Mouse (Mus musculus) retina, embryonic 14.5 days (tissue): ENCODE results near the gene Lrp1.

Experiments used
- DNase-seq: peaks from one replicate; pipeline ENCODE4 v3.0.0-alpha.2; 2015; ENCODE audit warnings: low spot score

The Lrp1 gene

DNA sequence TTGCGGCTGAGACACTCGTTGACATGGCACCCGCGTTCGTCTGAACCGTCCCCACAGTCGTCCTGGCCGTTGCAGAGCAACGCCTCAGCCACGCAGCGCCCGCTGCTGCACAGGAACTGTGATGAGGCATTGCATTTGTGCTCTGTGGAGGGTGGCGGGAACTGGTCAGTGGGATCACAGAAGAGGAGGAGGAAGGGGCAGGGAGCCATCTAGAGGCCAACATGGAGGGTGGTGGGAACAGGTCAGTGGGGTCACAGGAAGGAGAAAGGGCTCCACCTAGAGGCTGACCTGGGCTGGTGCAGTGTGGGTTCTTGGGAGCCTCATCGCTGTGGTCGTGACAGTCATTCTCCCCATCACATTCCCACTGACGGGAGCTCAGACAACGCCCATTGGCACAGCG is 65.2 kb downstream of the Lrp1 start:
- peak; percentile 73 for DNase-seq

DNA sequence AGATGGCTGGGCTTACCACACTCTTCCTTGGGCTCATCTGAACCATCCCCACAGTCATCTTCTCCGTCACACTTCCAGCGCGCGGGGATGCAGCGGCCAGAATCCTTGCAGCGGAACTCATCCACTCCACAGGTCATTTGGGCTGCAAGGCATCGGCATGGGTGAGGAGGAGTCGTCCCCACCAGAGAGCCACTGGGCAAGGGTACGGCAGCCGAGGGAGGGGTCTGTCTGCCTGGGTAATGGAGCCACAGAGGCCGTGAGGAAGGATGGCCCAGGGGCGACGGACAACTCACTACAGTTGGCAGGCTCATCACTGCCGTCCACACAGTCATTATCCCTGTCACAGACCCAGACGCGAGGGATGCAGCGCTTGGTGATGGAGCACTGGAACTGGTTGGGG is 71.1 kb downstream of the Lrp1 start:
- DNase-seq, result no peak

- no peak for DNase-seq
Observed at GRCm38 (mm10) chr10:127548236-127548635, 72.7 kb downstream of the Lrp1 start.

DNA sequence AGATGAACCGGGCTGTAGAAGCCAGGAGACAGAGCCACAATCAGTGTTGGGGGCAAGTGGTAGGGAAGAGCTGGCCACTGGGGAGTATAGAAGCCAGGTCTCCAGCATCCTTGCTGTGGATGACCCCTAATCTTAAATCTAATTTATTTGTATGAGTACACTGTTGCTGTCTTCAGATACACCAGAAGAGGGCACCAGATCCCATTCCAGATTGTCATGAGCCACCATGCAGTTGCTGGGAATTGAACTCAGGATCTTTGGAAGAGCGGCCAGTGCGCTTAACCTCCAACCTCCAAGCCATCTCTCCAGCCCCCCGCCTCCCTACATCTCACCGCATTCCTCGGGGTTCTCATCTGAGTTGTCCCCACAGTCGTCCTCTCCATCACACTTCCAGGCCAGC is 74.4 kb downstream of the Lrp1 start:
- peak; percentile 52 for DNase-seq

- no peak for DNase-seq
Observed at GRCm38 (mm10) chr10:127544375-127544774, 76.6 kb downstream of the Lrp1 start.

DNA sequence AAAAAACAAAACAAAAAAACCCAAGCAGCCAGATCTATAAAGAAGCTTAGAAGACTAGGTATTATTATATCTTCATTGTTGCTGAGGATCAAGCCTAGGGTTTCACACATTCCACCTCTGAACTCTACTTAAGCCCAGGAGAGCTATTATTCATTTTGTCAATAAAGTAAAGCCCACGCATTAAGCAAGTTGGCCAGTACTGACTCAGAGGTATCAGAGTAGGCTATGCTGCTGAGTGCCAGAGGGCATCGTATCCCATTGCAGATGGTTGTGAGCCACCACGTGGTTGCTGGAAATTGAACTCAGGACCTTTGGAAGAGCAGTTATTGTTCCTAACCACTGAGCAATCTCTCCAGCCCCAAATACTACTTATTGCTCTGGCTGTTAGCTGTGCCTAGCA is 77.0 kb downstream of the Lrp1 start:
- no peak for DNase-seq

GRCm38 (mm10) chr10:127542720-127543119 is 78.2 kb downstream of the Lrp1 start:
- DNase-seq, result peak; percentile 39

- DNase-seq, result no peak
Observed at GRCm38 (mm10) chr10:127542084-127542483, 78.9 kb downstream of the Lrp1 start.

GRCm38 (mm10) chr10:127541510-127541909 is 79.4 kb downstream of the Lrp1 start:
- DNase-seq, result no peak

- DNase-seq, result peak; percentile 90
Observed at GRCm38 (mm10) chr10:127537854-127538583, 82.9 kb downstream of the Lrp1 start.

GRCm38 (mm10) chr10:127536586-127537314 is 84.2 kb downstream of the Lrp1 start:
- peak; percentile 82 for DNase-seq

- peak; percentile 18 for DNase-seq
Observed at GRCm38 (mm10) chr10:127534929-127535384, 86.0 kb downstream of the Lrp1 start.

- peak; percentile 45 for DNase-seq
Observed at GRCm38 (mm10) chr10:127534036-127534928, 86.7 kb downstream of the Lrp1 start, which contains the start of gene Nxph4. Nxph4 (minus strand) TSS chr10:127534559.

DNA sequence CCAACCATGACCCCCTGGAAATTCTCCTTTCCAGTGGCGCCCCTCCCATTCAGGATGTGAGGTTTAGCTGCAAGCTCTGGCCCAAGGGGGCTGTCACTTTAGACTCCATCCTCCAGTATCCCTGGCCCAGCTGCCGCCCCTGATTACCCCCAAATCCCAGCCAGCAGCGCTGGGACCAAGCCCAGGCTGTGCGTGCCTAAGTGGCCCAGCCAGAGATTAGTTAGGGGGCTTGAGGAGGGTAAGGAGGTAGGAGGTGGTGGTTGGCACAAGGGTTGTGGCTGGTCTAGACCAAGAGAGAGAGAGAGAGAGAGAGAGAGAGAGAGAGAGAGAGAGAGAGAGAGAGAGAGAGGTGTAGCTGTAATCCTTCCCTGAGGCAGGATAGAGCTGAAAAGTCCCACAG is 89.4 kb downstream of the Lrp1 start:
- peak; percentile 22 for DNase-seq

GRCm38 (mm10) chr10:127530945-127531344 is 90.0 kb downstream of the Lrp1 start:
- DNase-seq, result peak; percentile 16

- peak; percentile 31 for DNase-seq
Observed at GRCm38 (mm10) chr10:127527481-127527880, 93.5 kb downstream of the Lrp1 start.

DNA sequence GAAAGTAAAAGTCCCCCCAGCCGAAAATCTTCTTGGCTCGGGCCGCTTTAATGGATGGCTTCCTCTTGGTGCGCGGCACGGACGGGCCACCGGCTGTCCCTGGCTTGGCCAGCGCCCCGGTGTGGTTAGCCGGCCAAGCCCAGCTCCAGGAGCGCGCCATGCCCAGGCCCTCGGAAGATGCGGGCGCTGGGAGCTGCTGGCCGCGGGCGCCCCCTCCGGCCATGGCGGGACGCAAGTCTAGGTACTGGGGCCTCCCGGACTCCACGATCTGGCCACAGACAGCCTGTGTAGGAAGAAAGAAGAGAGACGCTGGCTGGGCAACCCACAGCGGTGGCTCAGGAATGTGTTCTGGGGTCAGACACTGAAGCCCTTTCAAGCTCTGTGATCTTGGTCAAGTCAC is 94.3 kb downstream of the Lrp1 start:
- DNase-seq, result peak; percentile 81

GRCm38 (mm10) chr10:127526048-127526447 is 94.9 kb downstream of the Lrp1 start:
- no peak for DNase-seq

- peak; percentile 30 for DNase-seq
Observed at GRCm38 (mm10) chr10:127524646-127525255, 96.2 kb downstream of the Lrp1 start.

GRCm38 (mm10) chr10:127522088-127522581 is 98.8 kb downstream of the Lrp1 start, which contains the start of gene Shmt2:
Shmt2 (minus strand) TSS chr10:127522444.
- peak; percentile 100 for DNase-seq

GRCm38 (mm10) chr10:127521611-127522080 is 99.3 kb downstream of the Lrp1 start:
- no peak for DNase-seq
